Mouse (Mus musculus): ENCODE results near the gene Ttk.

Gene Ttk

GRCm38 (mm10) chr9:83886149-83886548 is 51.7 kb downstream of the Ttk start:
- in situ Hi-C loops (cut with MboI; ENCODE audit: low pct_unique_long_range_greater_than_20kb in 1 of 2, low sequenced_read_pairs in 2 of 2, unreplicated experiment in 1 of 2), result no loop called here

GRCm38 (mm10) chr9:83888214-83888613 is 53.7 kb downstream of the Ttk start:
- in situ Hi-C loops (cut with MboI; ENCODE audit: low pct_unique_long_range_greater_than_20kb in 1 of 2, low sequenced_read_pairs in 2 of 2, unreplicated experiment in 1 of 2), result no loop called here

DNA sequence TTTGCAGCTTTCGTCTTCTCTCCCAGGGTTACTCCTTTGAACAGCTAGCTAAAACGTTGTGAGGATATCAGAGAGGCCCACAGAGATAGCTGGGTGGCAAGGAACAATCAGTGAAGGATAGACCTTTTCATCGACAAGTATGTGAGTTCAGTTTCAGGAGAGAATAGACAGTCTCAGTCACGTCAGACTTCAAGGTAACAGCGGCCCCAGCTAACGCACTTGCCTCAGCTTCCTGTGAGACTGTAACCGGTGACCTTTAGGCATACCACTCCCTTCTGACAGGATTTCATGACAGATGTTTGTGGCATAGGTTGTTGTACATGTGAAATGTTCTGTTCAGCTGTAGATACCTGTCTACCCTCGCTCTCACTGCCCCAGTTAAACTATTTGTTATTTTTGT is 58.6 kb downstream of the Ttk start:
- in situ Hi-C loops (cut with MboI; ENCODE audit: low pct_unique_long_range_greater_than_20kb in 1 of 2, low sequenced_read_pairs in 2 of 2, unreplicated experiment in 1 of 2), result no loop called here

DNA sequence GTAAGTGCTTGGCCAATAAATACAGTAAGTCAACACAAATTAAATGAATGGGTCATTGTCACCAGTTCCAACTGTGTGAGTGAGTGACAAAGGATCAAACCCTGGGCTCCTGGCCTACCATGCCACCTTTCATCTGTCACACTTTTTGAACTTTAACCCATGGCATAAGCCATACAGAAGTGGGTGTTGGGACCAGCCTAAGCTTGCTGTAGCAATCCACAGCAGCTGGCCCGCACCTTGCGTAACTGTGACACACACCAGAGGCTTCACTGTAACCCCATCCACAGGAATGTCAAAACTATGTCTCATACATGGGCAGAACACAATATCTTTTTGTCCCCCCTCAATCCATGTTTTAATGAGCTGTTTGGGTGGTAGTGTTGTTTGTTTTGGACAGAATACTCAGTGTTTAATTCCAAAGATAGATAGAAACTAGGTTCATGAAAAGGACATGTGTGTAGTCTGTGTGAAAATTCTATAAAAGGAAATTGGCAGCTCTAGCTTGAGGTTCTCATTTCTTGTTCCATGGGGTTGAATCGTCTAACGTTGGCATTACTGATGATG is 59.4 kb downstream of the Ttk start:
- in situ Hi-C loops (cut with MboI; ENCODE audit: low pct_unique_long_range_greater_than_20kb in 1 of 2, low sequenced_read_pairs in 2 of 2, unreplicated experiment in 1 of 2), result no loop called here

DNA sequence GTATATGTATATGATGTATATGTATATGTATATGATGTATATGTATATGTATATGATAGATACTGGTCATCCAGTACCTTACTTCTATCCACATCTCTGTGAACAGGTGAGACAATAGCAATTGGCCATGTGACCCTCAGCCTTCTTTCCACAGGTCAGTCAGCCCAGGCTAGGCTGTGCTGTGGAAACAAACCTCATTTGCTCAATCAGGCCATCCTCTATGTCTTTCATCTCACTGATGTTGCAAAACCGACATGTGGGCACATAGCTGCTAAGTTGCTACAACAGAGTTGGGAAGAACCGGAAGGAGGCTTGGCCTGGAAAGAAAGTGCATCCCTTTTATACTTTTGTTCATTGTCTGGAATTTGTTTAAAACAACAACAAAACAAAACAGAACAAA is 67.6 kb downstream of the Ttk start:
- in situ Hi-C loops (cut with MboI; ENCODE audit: low pct_unique_long_range_greater_than_20kb in 1 of 2, low sequenced_read_pairs in 2 of 2, unreplicated experiment in 1 of 2), result no loop called here

- in situ Hi-C loops (cut with MboI; ENCODE audit: low pct_unique_long_range_greater_than_20kb in 1 of 2, low sequenced_read_pairs in 2 of 2, unreplicated experiment in 1 of 2), result no loop called here
Measured at GRCm38 (mm10) chr9:83905820-83906219, 71.3 kb downstream of the Ttk start.

GRCm38 (mm10) chr9:83907017-83907416 is 72.5 kb downstream of the Ttk start:
- in situ Hi-C loops (cut with MboI; ENCODE audit: low pct_unique_long_range_greater_than_20kb in 1 of 2, low sequenced_read_pairs in 2 of 2, unreplicated experiment in 1 of 2), result no loop called here

DNA sequence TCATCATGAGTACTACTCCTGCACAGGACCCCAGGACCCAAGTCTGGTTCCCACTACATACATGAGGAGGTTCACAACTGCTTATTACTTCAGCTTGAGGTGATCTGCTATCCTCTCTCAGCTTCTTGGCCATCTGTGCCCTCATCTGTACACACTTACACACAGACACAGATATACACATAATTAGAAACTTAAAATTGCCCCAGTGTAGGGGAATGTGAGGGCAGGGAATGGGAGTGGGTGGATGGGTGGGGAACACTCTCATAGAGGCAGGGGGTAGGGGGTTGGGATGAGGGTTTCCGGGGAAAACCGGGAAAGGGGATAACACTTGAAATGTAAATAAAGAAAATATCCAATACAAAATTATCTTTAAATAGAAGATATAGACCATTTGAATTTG is 75.3 kb downstream of the Ttk start:
- in situ Hi-C loops (cut with MboI; ENCODE audit: low pct_unique_long_range_greater_than_20kb in 1 of 2, low sequenced_read_pairs in 2 of 2, unreplicated experiment in 1 of 2), result no loop called here

- in situ Hi-C loops (cut with MboI; ENCODE audit: low pct_unique_long_range_greater_than_20kb in 1 of 2, low sequenced_read_pairs in 2 of 2, unreplicated experiment in 1 of 2), result no loop called here
Measured at GRCm38 (mm10) chr9:83910926-83911325, 76.4 kb downstream of the Ttk start.
